Mouse (Mus musculus) midbrain, embryonic 15.5 days (tissue): ENCODE measurements around the gene Slc35g2. TPM values are rescaled to one million over a fixed set of nuclear protein-coding genes. Genes with fewer than 3 reads are reported as not detected.

Experiments used
- ATAC-seq: fragments of 200-750 bp; cut with Nextera tagmentation; replicated peaks from 2 replicates; pipeline ENCODE4 v1.8.0; 2017; ENCODE audit warnings: moderate TSS enrichment
- H3K27ac ChIP-seq: fragments of 300-500 bp; sonication (generic); 2 replicates; pipeline ENCODE4 v1.5.1; 2015; ENCODE audit warnings: mild to moderate bottlenecking, inconsistent platforms
- H3K27me3 ChIP-seq: fragments of 300-500 bp; sonication (generic); replicated peaks from 2 replicates; pipeline ENCODE4 v1.6.1; 2015; ENCODE audit warnings: inconsistent platforms
- H3K36me3 ChIP-seq: fragments of 300-500 bp; sonication (generic); replicated peaks from 2 replicates; pipeline ENCODE4 v1.6.1; 2015; ENCODE audit warnings: inconsistent platforms
- H3K4me1 ChIP-seq: fragments of 300-500 bp; sonication (generic); 2 replicates; pipeline ENCODE4 v1.6.1; 2015; ENCODE audit warnings: inconsistent platforms
- H3K4me2 ChIP-seq: fragments of 300-500 bp; sonication (generic); 2 replicates; pipeline ENCODE4 v1.6.1; 2015; ENCODE audit warnings: inconsistent platforms, mild to moderate bottlenecking, moderate library complexity
- H3K4me3 ChIP-seq: fragments of 300-500 bp; sonication (generic); 2 replicates; pipeline ENCODE4 v1.5.1; 2015; ENCODE audit warnings: mild to moderate bottlenecking, inconsistent platforms
- H3K9ac ChIP-seq: fragments of 300-500 bp; sonication (generic); 2 replicates; pipeline ENCODE4 v1.6.1; 2015; ENCODE audit warnings: mild to moderate bottlenecking, inconsistent platforms
- H3K9me3 ChIP-seq: fragments of 300-500 bp; sonication (generic); 2 replicates; pipeline ENCODE4 v1.6.1; 2016; ENCODE audit warnings: inconsistent platforms
- WGBS: fragments of 180-500 bp; shearing (Covaris S2); methylation state at CpG from one replicate; pipeline ENCODE4 v1.1.7; 2015; ENCODE audit warnings: mixed read lengths; 5-methylcytosine and 5-hydroxymethylcytosine counted together
- polyA plus RNA-seq: library from polyadenylated mRNA; unstranded; fragments of >200 nt; fragmentation: Nextera tagmentation; extraction: Ambion mirVana; gene quantifications from 2 replicates; pipeline ENCODE4 v1.2.1, GENCODE M21; 2015

Gene Slc35g2
- polyA plus RNA-seq, 1 experiment from 2014 or later: 17.6 TPM

- Histone ChIP-seq H3K27ac (no peak overlapping the region), H3K4me1 (no peaks in the 10 kb centered on the region), H3K9me3 (no peaks in the 10 kb centered on the region), H3K36me3 (no peaks in the 10 kb centered on the region), H3K4me2 (no peak overlapping the region), H3K4me3 (no peak overlapping the region), H3K27me3 (no peaks in the 10 kb centered on the region), H3K9ac (no peak overlapping the region)
- 98% methylated on average over 3 of the region's 3 CpGs for WGBS
- no peak for ATAC-seq
These were observed 50.9 kb downstream of the Slc35g2 start for GRCm38 (mm10) chr9:100520012-100520411.

GRCm38 (mm10) chr9:100507581-100507980 lies 63.3 kb downstream of the Slc35g2 start:
- H3K4me2 ChIP-seq: no peak overlapping the region
- H3K9ac ChIP-seq: no peak overlapping the region
- 89% methylated on average over 2 of the region's 2 CpGs for WGBS
- ATAC-seq: no peak
- no peaks in the 10 kb centered on the region for H3K4me1 ChIP-seq
- H3K36me3 ChIP-seq: no peaks in the 10 kb centered on the region
- no peaks in the 10 kb centered on the region for H3K27me3 ChIP-seq
- no peak overlapping the region for H3K4me3 ChIP-seq
- no peaks in the 10 kb centered on the region for H3K9me3 ChIP-seq
- H3K27ac ChIP-seq: no peak overlapping the region

- Histone ChIP-seq H3K9ac (no peak overlapping the region), H3K27me3 (no peaks in the 10 kb centered on the region), H3K9me3 (no peaks in the 10 kb centered on the region), H3K36me3 (no peaks in the 10 kb centered on the region), H3K27ac (no peak overlapping the region), H3K4me2 (no peak overlapping the region), H3K4me3 (no peak overlapping the region), H3K4me1 (no peaks in the 10 kb centered on the region)
- 85% methylated on average over 2 of the region's 2 CpGs for WGBS
- no peak for ATAC-seq
These were observed 64.2 kb downstream of the Slc35g2 start for GRCm38 (mm10) chr9:100506652-100507051.

- H3K4me3 ChIP-seq: no peak overlapping the region
- no peak overlapping the region for H3K9ac ChIP-seq
- H3K36me3 ChIP-seq: no peaks in the 10 kb centered on the region
- no peak overlapping the region for H3K27ac ChIP-seq
- WGBS: 93% methylated on average over 4 of the region's 4 CpGs
- no peak overlapping the region for H3K4me2 ChIP-seq
- no peaks in the 10 kb centered on the region for H3K27me3 ChIP-seq
- ATAC-seq: no peak
- H3K9me3 ChIP-seq: no peaks in the 10 kb centered on the region
- H3K4me1 ChIP-seq: no peaks in the 10 kb centered on the region
These were observed 65.4 kb downstream of the Slc35g2 start for GRCm38 (mm10) chr9:100505498-100505897.

Other genes with a start within 250 kb of the Slc35g2 start
- 0.43 and 0.52 TPM in 2 replicates for gene Il20rb, start 84.3 kb downstream of the Slc35g2 start, polyA plus RNA-seq
- 52.4 and 53.6 TPM in 2 replicates for gene Nck1, start 25.0 kb downstream of the Slc35g2 start, polyA plus RNA-seq
- gene Stag1, start 26.7 kb upstream of the Slc35g2 start, polyA plus RNA-seq: 28.1 and 33.7 TPM in 2 replicates